Mouse (Mus musculus) T-helper 17 cell (primary cell): ENCODE data around the gene Mrm3.

Source experiments
- in situ Hi-C, 2 experiments: fragments of 300-600 bp; cut with MboI, MseI; formaldehyde crosslinking; loops; 1 replicate in 1 of 2; 2 replicates in 1 of 2; pipeline ENCODE4 v1.15.1; 2025; ENCODE audit warnings: high pct_unique_total_duplicates in 2 of 2

Gene Mrm3

GRCm38 (mm10) chr11:76287301-76287700 lies 43.8 kb downstream of the Mrm3 start:
- in situ Hi-C loops, result no loop called here

DNA sequence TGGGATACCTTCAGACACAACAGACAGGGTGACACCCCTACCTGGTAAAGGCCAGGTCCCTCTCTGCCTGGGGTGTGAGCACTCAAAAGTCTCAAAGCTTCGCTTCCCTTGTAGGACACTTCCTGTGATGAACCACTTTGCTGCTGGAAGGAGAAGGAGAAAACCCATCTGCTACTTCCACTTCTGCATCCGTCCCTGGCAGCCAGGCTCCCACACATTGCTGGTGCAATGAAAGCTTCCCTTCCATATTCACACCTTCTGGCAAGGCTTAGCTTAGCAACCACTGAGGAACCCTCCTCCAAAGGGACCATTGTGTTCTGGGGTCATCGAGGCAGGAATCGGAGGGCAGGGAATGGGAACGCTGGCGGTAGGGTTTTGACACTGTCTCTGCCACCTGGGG lies 45.1 kb downstream of the Mrm3 start:
- in situ Hi-C loops, result no loop called here

GRCm38 (mm10) chr11:76290367-76290766 lies 46.9 kb downstream of the Mrm3 start:
- in situ Hi-C loops, result no loop called here

DNA sequence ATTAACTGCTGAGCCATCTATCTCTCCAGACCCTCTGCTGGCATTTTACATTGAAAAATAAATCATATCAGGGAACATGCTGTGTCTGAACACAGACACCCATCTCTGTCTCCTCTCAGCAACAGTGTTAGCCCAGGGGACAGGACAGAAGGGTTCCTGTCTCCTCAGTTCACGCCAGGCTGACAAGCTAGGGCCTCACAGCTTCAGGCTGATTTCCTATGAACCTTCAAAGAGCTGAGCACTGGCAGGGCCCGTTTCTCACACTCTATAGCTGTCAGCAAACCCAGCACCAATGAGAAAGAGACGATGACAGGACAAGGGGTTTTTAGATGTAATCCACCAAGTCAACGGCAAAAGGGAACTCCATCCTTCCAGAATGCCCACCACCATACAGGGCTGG lies 48.4 kb downstream of the Mrm3 start:
- in situ Hi-C loops, result no loop called here

- in situ Hi-C loops, result no loop called here
Measured at GRCm38 (mm10) chr11:76292398-76292797, 48.9 kb downstream of the Mrm3 start.

DNA sequence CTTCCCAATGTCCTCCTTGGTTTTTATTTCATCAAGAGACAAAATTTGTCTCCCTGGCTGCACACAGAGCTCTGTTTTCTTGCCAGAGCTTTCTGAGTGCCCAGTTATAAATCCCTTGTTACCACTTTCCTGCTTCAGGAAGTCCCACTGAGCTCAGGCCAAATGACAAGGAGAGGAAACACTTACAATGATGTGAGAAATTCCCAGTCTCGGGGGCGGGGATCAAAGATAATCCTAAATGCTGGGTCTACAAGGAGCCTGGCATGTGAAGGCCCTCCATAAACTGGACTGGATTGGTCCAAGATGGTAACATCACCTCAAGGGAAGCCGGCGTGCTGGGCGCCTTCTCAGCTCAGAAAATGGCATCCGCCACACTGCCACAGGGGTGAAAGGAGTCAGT lies 49.3 kb downstream of the Mrm3 start:
- in situ Hi-C loops, result no loop called here

DNA sequence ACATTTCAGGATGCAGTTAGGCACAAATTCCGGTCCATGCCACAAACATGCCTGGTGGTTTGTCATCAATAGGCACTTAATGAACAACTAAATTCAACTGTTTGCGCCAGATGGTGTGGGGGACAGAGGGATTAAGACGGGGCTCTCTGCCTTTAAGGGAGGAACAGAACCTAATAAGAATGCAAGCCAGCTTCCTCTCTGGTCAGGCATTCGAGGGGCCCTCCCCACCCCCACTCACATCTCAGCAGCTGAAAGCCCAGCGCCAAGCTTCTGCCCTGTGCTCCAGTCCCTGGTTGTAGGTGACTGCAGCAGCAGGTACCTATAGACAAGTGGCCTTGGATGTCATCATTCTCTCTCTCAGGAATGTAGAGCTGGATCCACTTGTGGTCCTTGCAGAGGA lies 50.6 kb downstream of the Mrm3 start:
- in situ Hi-C loops, result no loop called here

DNA sequence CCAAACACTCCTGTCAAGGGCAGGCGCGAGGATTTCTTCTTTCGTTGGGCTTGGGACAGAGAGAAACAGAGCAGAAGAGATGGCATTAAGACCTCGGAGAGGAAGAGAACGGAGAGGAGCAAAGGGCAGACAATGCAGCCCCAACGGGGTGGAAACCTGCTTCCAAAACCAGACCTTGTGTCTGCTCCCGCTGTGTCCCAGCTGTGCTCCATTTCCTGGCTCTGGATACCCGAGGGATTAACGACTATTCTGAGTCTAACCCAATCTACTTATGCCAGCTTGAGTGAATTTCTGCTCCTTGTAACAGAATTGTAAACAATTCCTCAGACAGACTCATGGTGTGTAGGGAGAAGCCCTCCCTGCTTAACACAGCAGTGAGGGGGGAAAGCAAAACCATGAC lies 51.3 kb downstream of the Mrm3 start:
- in situ Hi-C loops, result no loop called here

GRCm38 (mm10) chr11:76297252-76297651 lies 53.7 kb downstream of the Mrm3 start:
- in situ Hi-C loops, result no loop called here

GRCm38 (mm10) chr11:76298457-76299000 lies 55.0 kb downstream of the Mrm3 start:
- in situ Hi-C loops, result no loop called here
